Mouse (Mus musculus): Measurements from ENCODE around the gene Rcc1l. TPM values are rescaled to one million over a fixed set of nuclear protein-coding genes. Genes with fewer than 3 reads are reported as not detected.

Rcc1l gene
- polyA plus RNA-seq, 1 experiment from 2014 or later = 10.2 TPM

- no peak overlapping the region for H3K27ac ChIP-seq (ENCODE audit: low read depth)
- 0 out of 2 replicates have a peak, but pooled peaks cover 4% of the 10 kb centered on the region for H3K4me1 ChIP-seq (ENCODE audit: insufficient read depth)
- ATAC-seq (no peak), DNase-seq (no peak)
- no peaks in the 10 kb centered on the region for H3K27me3 ChIP-seq (ENCODE audit: insufficient read depth, low read length)
- no peak overlapping the region for H3K9ac ChIP-seq (replicated peaks)
- H3K36me3 ChIP-seq (replicated peaks; ENCODE audit: insufficient read depth, low read length) = no peaks in the 10 kb centered on the region
- H3K4me3 ChIP-seq (ENCODE audit: low read depth, low read length) = no peak overlapping the region
- TF ChIP-seq CTCF (IDR thresholded peaks at IDR 0.05; ENCODE audit: low read depth) = no peak
- TF ChIP-seq EP300 (IDR thresholded peaks at IDR 0.05; ENCODE audit: low read depth) = no peak
- H3K9me3 ChIP-seq (ENCODE audit: low read length) = no peaks in the 10 kb centered on the region
- 83% methylated on average over 15 of the region's 15 CpGs for WGBS (ENCODE audit: insufficient replicate concordance)
- H3K4me2 ChIP-seq (ENCODE audit: low read depth, low read length) = no peak overlapping the region
Observed at GRCm38 (mm10) chr5:134118798-134119407, 57.7 kb downstream of the Rcc1l start.

- no peak overlapping the region for H3K27ac ChIP-seq (ENCODE audit: low read depth)
- no peak for ATAC-seq
- no peaks in the 10 kb centered on the region for H3K27me3 ChIP-seq (ENCODE audit: insufficient read depth, low read length)
- 0 out of 2 replicates have a peak, but pooled peaks cover under 1% of the 10 kb centered on the region for H3K4me1 ChIP-seq (ENCODE audit: insufficient read depth)
- WGBS (ENCODE audit: insufficient replicate concordance) = 75% methylated on average over 7 of the region's 7 CpGs
- H3K4me2 ChIP-seq (ENCODE audit: low read depth, low read length) = no peak overlapping the region
- no peak overlapping the region for H3K9ac ChIP-seq (replicated peaks)
- H3K36me3 ChIP-seq (replicated peaks; ENCODE audit: insufficient read depth, low read length) = no peaks in the 10 kb centered on the region
- H3K9me3 ChIP-seq (ENCODE audit: low read length) = no peaks in the 10 kb centered on the region
- no peak overlapping the region for H3K4me3 ChIP-seq (ENCODE audit: low read depth, low read length)
- TF ChIP-seq EP300 (IDR thresholded peaks at IDR 0.05; ENCODE audit: low read depth) (no peak), CTCF (IDR thresholded peaks at IDR 0.05; ENCODE audit: low read depth) (no peak)
- DNase-seq = no peak
Observed at GRCm38 (mm10) chr5:134115639-134116259, 60.8 kb downstream of the Rcc1l start.

GRCm38 (mm10) chr5:134114981-134115380 is 61.6 kb downstream of the Rcc1l start:
- Histone ChIP-seq H3K27ac (ENCODE audit: low read depth) (no peak overlapping the region), H3K4me3 (ENCODE audit: low read depth, low read length) (no peak overlapping the region), H3K9ac (replicated peaks) (no peak overlapping the region), H3K4me2 (ENCODE audit: low read depth, low read length) (no peak overlapping the region), H3K36me3 (replicated peaks; ENCODE audit: insufficient read depth, low read length) (no peaks in the 10 kb centered on the region), H3K4me1 (ENCODE audit: insufficient read depth) (no peaks in the 10 kb centered on the region), H3K27me3 (ENCODE audit: insufficient read depth, low read length) (no peaks in the 10 kb centered on the region), H3K9me3 (ENCODE audit: low read length) (no peaks in the 10 kb centered on the region)
- no peak for TF ChIP-seq EP300 (IDR thresholded peaks at IDR 0.05; ENCODE audit: low read depth)
- TF ChIP-seq CTCF (IDR thresholded peaks at IDR 0.05; ENCODE audit: low read depth) = no peak
- no peak for DNase-seq
- ATAC-seq = no peak
- 70% methylated on average over 5 of the region's 5 CpGs for WGBS (ENCODE audit: insufficient replicate concordance)

- no peak overlapping the region for H3K27ac ChIP-seq (ENCODE audit: low read depth)
- H3K36me3 ChIP-seq (replicated peaks; ENCODE audit: insufficient read depth, low read length) = no peaks in the 10 kb centered on the region
- H3K4me2 ChIP-seq (ENCODE audit: low read depth, low read length) = no peak overlapping the region
- H3K4me3 ChIP-seq (ENCODE audit: low read depth, low read length) = no peak overlapping the region
- H3K27me3 ChIP-seq (ENCODE audit: insufficient read depth, low read length) = no peaks in the 10 kb centered on the region
- WGBS (ENCODE audit: insufficient replicate concordance) = 54% methylated on average over 8 of the region's 8 CpGs
- no peaks in the 10 kb centered on the region for H3K4me1 ChIP-seq (ENCODE audit: insufficient read depth)
- TF ChIP-seq CTCF (IDR thresholded peaks at IDR 0.05; ENCODE audit: low read depth) (no peak), EP300 (IDR thresholded peaks at IDR 0.05; ENCODE audit: low read depth) (no peak)
- DNase-seq (no peak), ATAC-seq (peak; percentile 48)
- H3K9ac ChIP-seq (replicated peaks) = no peak overlapping the region
- no peaks in the 10 kb centered on the region for H3K9me3 ChIP-seq (ENCODE audit: low read length)
Observed at GRCm38 (mm10) chr5:134105829-134106228, 70.7 kb downstream of the Rcc1l start.

- Histone ChIP-seq H3K9me3 (ENCODE audit: low read length) (no peaks in the 10 kb centered on the region), H3K4me3 (ENCODE audit: low read depth, low read length) (no peak overlapping the region), H3K27me3 (ENCODE audit: insufficient read depth, low read length) (no peaks in the 10 kb centered on the region), H3K9ac (replicated peaks) (no peak overlapping the region), H3K4me2 (ENCODE audit: low read depth, low read length) (no peak overlapping the region), H3K4me1 (ENCODE audit: insufficient read depth) (peaks cover 5% of the 10 kb centered on the region), H3K27ac (ENCODE audit: low read depth) (no peak overlapping the region), H3K36me3 (replicated peaks; ENCODE audit: insufficient read depth, low read length) (no peaks in the 10 kb centered on the region)
- DNase-seq (no peak), ATAC-seq (no peak)
- WGBS (ENCODE audit: insufficient replicate concordance) = 47% methylated on average over 6 of the region's 6 CpGs
- TF ChIP-seq EP300 (IDR thresholded peaks at IDR 0.05; ENCODE audit: low read depth) (no peak), CTCF (IDR thresholded peaks at IDR 0.05; ENCODE audit: low read depth) (no peak)
Observed at GRCm38 (mm10) chr5:134102720-134103119, 73.9 kb downstream of the Rcc1l start.

GRCm38 (mm10) chr5:134101883-134102282 is 74.7 kb downstream of the Rcc1l start:
- ATAC-seq (no peak), DNase-seq (no peak)
- no peak overlapping the region for H3K4me2 ChIP-seq (ENCODE audit: low read depth, low read length)

More at GRCm38 (mm10) chr5:134101883-134102282, 74.7 kb downstream of the Rcc1l start:
- no peaks in the 10 kb centered on the region for H3K27me3 ChIP-seq (ENCODE audit: insufficient read depth, low read length)
- H3K4me1 ChIP-seq (ENCODE audit: insufficient read depth) = peaks cover 5% of the 10 kb centered on the region
- H3K9me3 ChIP-seq (ENCODE audit: low read length) = no peaks in the 10 kb centered on the region
- 47% methylated on average over 5 of the region's 5 CpGs for WGBS (ENCODE audit: insufficient replicate concordance)
- no peak for TF ChIP-seq CTCF (IDR thresholded peaks at IDR 0.05; ENCODE audit: low read depth)
- TF ChIP-seq EP300 (IDR thresholded peaks at IDR 0.05; ENCODE audit: low read depth) = no peak
- no peaks in the 10 kb centered on the region for H3K36me3 ChIP-seq (replicated peaks; ENCODE audit: insufficient read depth, low read length)
- no peak overlapping the region for H3K9ac ChIP-seq (replicated peaks)
- no peak overlapping the region for H3K27ac ChIP-seq (ENCODE audit: low read depth)
- H3K4me3 ChIP-seq (ENCODE audit: low read depth, low read length) = no peak overlapping the region
